Mouse (Mus musculus) brain, embryonic 14.5 days (tissue): ENCODE data around the gene Olfr520.

ENCODE experiments used
- CTCF ChIP-seq: fragments of 200-500 bp; IDR thresholded peaks from 2 replicates; pipeline ENCODE4 v1.5.1; 2012; ENCODE audit warnings: inconsistent platforms, mild to moderate bottlenecking, moderate library complexity, borderline replicate concordance; ENCODE audit not compliant: insufficient read depth, insufficient read length; ENCODE audit errors: extremely low read depth
- POLR2A ChIP-seq: fragments of 200-500 bp; IDR thresholded peaks from 2 replicates; pipeline ENCODE4 v1.6.1; 2012; ENCODE audit warnings: mild to moderate bottlenecking, inconsistent platforms, borderline replicate concordance; ENCODE audit not compliant: poor library complexity, insufficient read depth, insufficient read length, severe bottlenecking; ENCODE audit errors: extremely low read depth

GRCm38 (mm10) chr7:99708301-99708721 lies 21.8 kb upstream of the Olfr520 start:
- no peak for TF ChIP-seq CTCF
- no peak for TF ChIP-seq POLR2A
